Mouse (Mus musculus) ES-E14 (cell line): Measurements from ENCODE around the gene Vegfa. TPM values are rescaled to one million over a fixed set of nuclear protein-coding genes. Genes with fewer than 3 reads are reported as not detected.

Experiments
- DNase-seq: peaks from one replicate; pipeline ENCODE4 v3.0.0-alpha.2; 2013; ENCODE audit warnings: low read depth, low spot score
- H3K27ac ChIP-seq: 2 replicates; pipeline ENCODE4 v1.5.1; 2012; ENCODE audit warnings: low read depth, mild to moderate bottlenecking, low read length, moderate library complexity, mixed read lengths; ENCODE audit not compliant: poor library complexity, insufficient read depth, severe bottlenecking
- H3K36me3 ChIP-seq: 2 replicates; pipeline ENCODE4 v1.6.1; 2012; ENCODE audit warnings: mild to moderate bottlenecking, low read length, moderate library complexity, mixed read lengths; ENCODE audit not compliant: control insufficient read depth, poor library complexity, insufficient read depth, severe bottlenecking
- H3K4me1 ChIP-seq, 2 experiments: fragments of 150-350 bp in 1 of 2; sonication (generic) in 1 of 2; 2 replicates each; pipeline ENCODE4 v1.6.1; 2012; ENCODE audit warnings: low read length in 2 of 2, mild to moderate bottlenecking in 1 of 2, mixed read lengths in 1 of 2; ENCODE audit not compliant: control insufficient read depth in 2 of 2, insufficient read depth in 2 of 2, poor library complexity in 1 of 2
- H3K4me3 ChIP-seq, 2 experiments: fragments of 150-350 bp in 1 of 2; sonication (generic) in 1 of 2; 2 replicates each; pipeline ENCODE4 v1.5.1; 2012; ENCODE audit warnings: low read length in 2 of 2, low read depth in 1 of 2, mild to moderate bottlenecking in 1 of 2, mixed read lengths in 1 of 2; ENCODE audit not compliant: insufficient read depth in 1 of 2, poor library complexity in 1 of 2, severe bottlenecking in 1 of 2
- H3K9ac ChIP-seq: 2 replicates; pipeline ENCODE4 v1.6.1; 2012; ENCODE audit warnings: low read depth, mild to moderate bottlenecking, low read length, mixed read lengths; ENCODE audit not compliant: poor library complexity, insufficient read depth, severe bottlenecking
- H3K9me3 ChIP-seq: fragments of 150-350 bp; sonication (generic); 2 replicates; pipeline ENCODE4 v1.6.1; 2012; ENCODE audit warnings: low read depth, mild to moderate bottlenecking, low read length; ENCODE audit not compliant: control insufficient read depth, insufficient read depth
- CHD2 ChIP-seq: IDR thresholded peaks from 2 replicates; pipeline ENCODE4 v1.6.1; 2014; ENCODE audit warnings: mild to moderate bottlenecking, low read depth, low read length, inconsistent platforms
- HCFC1 ChIP-seq: IDR thresholded peaks from 2 replicates; pipeline ENCODE4 v1.6.1; 2012; ENCODE audit warnings: low read length, inconsistent platforms, borderline replicate concordance; ENCODE audit not compliant: insufficient read depth
- MAFK ChIP-seq: IDR thresholded peaks from 2 replicates; pipeline ENCODE4 v1.6.1; 2014; ENCODE audit warnings: mild to moderate bottlenecking, low read depth, low read length, inconsistent platforms; ENCODE audit not compliant: insufficient read depth
- ZC3H11A ChIP-seq: IDR thresholded peaks from 2 replicates; pipeline ENCODE4 v1.6.1; 2012; ENCODE audit warnings: low read depth, mild to moderate bottlenecking, inconsistent platforms, low read length, borderline replicate concordance
- ZNF384 ChIP-seq: IDR thresholded peaks from 2 replicates; pipeline ENCODE4 v1.6.1; 2012; ENCODE audit warnings: low read depth, low read length, inconsistent platforms
- in situ Hi-C, 2 experiments: fragments of 600-800 bp; cut with MboI; formaldehyde crosslinking; loops; one replicate each; pipeline ENCODE4 v1.15.1; 2025; ENCODE audit warnings: low sequenced_read_pairs in 2 of 2, inconsistent platforms in 1 of 2; ENCODE audit not compliant: unreplicated experiment in 2 of 2
- total RNA-seq: library from RNA; depleted of rRNA; stranded (reverse); fragments of 300-350 nt; gene quantifications from 2 replicates; pipeline ENCODE4 v1.2.3, GENCODE M21; 2012

Vegfa gene
- total RNA-seq, 1 experiment, result 53.0 TPM

DNA sequence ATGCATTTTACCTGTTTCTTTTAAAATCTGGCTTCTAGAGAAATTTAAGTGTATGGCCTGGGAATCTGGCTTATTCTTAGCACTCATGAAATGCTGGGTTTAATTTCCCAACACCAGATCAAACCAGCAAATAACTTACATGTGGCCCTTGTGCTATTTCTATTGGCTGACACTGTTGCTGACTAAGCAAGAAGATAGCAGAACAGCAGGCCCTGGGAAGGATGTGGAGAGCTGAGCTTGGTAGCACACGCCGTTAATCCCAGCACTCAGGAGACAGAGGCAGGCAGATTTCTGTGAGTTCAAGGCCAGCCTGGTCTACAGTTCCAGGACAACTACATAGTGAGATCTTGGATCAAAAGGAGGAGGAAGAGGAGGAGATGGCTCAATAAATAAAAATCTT, 17.2 kb downstream of the Vegfa start:
- H3K9me3 ChIP-seq, result no peaks in the 10 kb centered on the region

DNA sequence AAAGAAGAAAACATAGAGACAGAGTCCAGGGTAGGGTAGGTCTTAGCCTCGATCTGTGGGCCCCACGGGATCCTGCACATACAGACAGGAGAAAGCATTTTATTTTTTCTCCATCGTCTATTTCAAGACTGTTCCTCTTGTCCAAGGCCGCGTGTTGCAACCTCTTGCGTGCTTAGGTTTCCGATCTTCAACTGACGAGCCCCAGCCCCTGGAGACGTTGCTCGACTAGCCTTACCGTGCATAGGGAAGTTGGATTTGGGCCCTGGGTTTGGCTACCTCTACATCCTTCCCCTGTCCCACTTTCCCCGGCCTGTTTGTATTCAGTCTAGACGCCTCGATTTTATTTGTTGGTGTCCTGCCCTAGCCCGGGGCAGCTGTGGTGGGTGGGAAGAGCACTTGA, 18.6 kb downstream of the Vegfa start:
- no peak overlapping the region for H3K9ac ChIP-seq
- no peaks in the 10 kb centered on the region for H3K4me1 ChIP-seq
- no peak for DNase-seq
- H3K27ac ChIP-seq, result no peak overlapping the region
- H3K9me3 ChIP-seq, result no peaks in the 10 kb centered on the region
- in situ Hi-C loops, result no loop called here
- no peak overlapping the region for H3K4me3 ChIP-seq
- TF ChIP-seq CHD2 (no peak), HCFC1 (no peak), ZC3H11A (no peak), MAFK (no peak), ZNF384 (no peak)
- H3K36me3 ChIP-seq, result peaks cover 11% of the 10 kb centered on the region

More for the DNA sequence above, 17.2 kb downstream of the Vegfa start:
- in situ Hi-C loops, result no loop called here
- Histone ChIP-seq H3K27ac (no peak overlapping the region), H3K4me1 (no peaks in the 10 kb centered on the region), H3K4me3 (no peak overlapping the region), H3K9ac (no peak overlapping the region), H3K36me3 (peaks cover 22% of the 10 kb centered on the region)
- no peak for DNase-seq
- peak; percentile 71 for TF ChIP-seq MAFK
- TF ChIP-seq ZC3H11A, result no peak

DNA sequence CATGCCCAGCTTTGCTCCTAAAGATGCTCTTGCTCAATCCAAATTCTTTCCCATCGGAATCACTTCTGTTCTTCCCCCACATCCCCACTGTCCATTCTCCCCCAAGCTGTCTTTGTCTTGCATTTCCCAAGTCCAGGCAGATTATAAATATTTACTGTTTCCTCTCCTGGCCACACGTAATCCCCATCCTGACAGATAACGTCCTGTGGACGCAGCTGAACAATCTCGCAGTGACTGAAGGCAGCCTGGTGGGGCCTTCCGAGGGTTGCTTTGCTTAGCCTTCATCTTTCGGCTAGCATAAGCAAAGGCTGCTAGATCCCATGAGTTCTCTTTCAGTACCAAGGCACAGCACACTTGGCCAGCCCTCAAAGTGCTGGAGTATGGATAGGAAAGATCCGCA, 20.0 kb downstream of the Vegfa start:
- Histone ChIP-seq H3K27ac (no peak overlapping the region), H3K36me3 (peaks cover 3% of the 10 kb centered on the region; the same call in 1 of the 2 replicates), H3K9me3 (no peaks in the 10 kb centered on the region), H3K4me3 (no peak overlapping the region), H3K9ac (no peak overlapping the region), H3K4me1 (no peaks in the 10 kb centered on the region)
- DNase-seq, result no peak
- TF ChIP-seq CHD2, result no peak
- in situ Hi-C loops, result no loop called here

DNA sequence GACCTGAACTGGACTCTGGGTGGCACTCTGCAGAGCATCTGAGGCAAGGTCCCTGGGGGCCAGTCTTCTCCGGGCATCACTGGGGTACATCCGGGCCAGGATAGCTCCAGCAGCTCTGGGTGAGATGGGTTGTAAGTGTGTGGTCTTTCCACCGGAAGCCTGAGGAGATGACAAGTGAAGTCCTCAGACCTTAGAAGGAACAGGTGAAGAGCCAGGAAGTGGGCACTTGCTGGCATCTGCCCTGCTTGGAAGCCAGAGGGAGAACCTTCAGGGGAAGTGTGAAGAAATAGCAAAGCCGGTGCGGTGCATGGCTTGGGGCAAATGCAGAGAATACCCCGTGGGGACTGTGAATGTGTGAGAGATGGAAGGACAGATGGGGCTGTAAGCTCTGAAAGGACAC, 21.7 kb downstream of the Vegfa start:
- Histone ChIP-seq H3K4me3 (no peak overlapping the region), H3K4me1 (no peaks in the 10 kb centered on the region), H3K9ac (no peak overlapping the region), H3K36me3 (no peaks in the 10 kb centered on the region), H3K9me3 (no peaks in the 10 kb centered on the region), H3K27ac (no peak overlapping the region)
- no peak for TF ChIP-seq CHD2
- no peak for TF ChIP-seq ZNF384
- no peak for TF ChIP-seq ZC3H11A
- no peak for TF ChIP-seq HCFC1
- no peak for TF ChIP-seq MAFK
- in situ Hi-C loops, result no loop called here
- DNase-seq, result no peak

DNA sequence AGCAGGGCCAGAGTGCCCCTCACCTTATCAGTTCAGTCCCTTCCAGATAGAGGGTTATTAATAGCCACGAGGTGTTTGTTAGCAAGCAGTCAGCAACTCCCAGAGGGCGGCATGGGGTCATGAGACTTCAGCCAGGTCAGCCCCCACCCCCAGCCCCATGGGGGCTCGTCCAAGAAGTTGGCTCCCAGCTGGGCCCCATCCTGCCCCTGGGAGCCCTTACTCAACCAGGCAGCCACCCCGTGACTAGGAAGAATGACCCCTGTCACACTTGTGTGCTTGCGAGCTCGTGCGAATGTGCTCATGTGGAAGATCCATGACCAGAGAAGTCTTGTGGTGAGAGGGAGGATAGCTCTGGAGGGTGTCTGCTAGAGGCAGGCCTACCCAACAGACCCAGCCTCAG, 23.0 kb downstream of the Vegfa start:
- H3K36me3 ChIP-seq, result no peaks in the 10 kb centered on the region
- no peak overlapping the region for H3K9ac ChIP-seq
- H3K9me3 ChIP-seq, result no peaks in the 10 kb centered on the region
- H3K27ac ChIP-seq, result no peak overlapping the region
- TF ChIP-seq ZNF384 (no peak), HCFC1 (no peak), MAFK (no peak), CHD2 (no peak), ZC3H11A (no peak)
- in situ Hi-C loops, result no loop called here
- no peak for DNase-seq
- peaks cover 0 to 2% of the 10 kb centered on the region in 2 experiments; a peak in 1 of 4 replicates for H3K4me1 ChIP-seq
- no peak overlapping the region for H3K4me3 ChIP-seq
